Mouse (Mus musculus): ENCODE measurements around the gene Stoml1.

- TF ChIP-seq CTCF (IDR thresholded peaks at IDR 0.05 in 2 of 3, conservative IDR thresholded peaks at IDR 0.05 in 1 of 3; ENCODE audit: control insufficient read depth in 1 of 3, insufficient read depth in 1 of 3, low read depth in 2 of 3, low read length in 3 of 3, poor library complexity in 1 of 3, severe bottlenecking in 1 of 3) (no peak), ZNF384 (IDR thresholded peaks at IDR 0.05; ENCODE audit: low read depth, low read length) (no peak), EP300 (IDR thresholded peaks at IDR 0.05; ENCODE audit: low read depth in 1 of 2, low read length in 2 of 2) (no peak), RAD21 (IDR thresholded peaks at IDR 0.05; ENCODE audit: low read depth, low read length) (no peak), JUND (IDR thresholded peaks at IDR 0.05; ENCODE audit: low read depth, low read length) (no peak), MAX (IDR thresholded peaks at IDR 0.05; ENCODE audit: low read length) (no peak)
Observed at GRCm38 (mm10) chr9:58289090-58289489, 36.1 kb downstream of the Stoml1 start.

All from MEL (cell line).